Mouse (Mus musculus): ENCODE data around the gene Vmn1r196.

- TF ChIP-seq CTCF (IDR thresholded peaks at IDR 0.05; ENCODE audit: insufficient read depth, low read length) (no peak), POLR2A (IDR thresholded peaks at IDR 0.05; ENCODE audit: borderline replicate concordance, extremely low read depth, low read depth, low read length) (no peak)
Measured at GRCm38 (mm10) chr13:22317366-22317765, 27.6 kb downstream of the Vmn1r196 start.
